Mouse (Mus musculus) brain, embryonic 14.5 days (tissue): ENCODE measurements around the gene Nsl1.

Experiments
- CTCF ChIP-seq: fragments of 200-500 bp; IDR thresholded peaks from 2 replicates; pipeline ENCODE4 v1.5.1; 2012; ENCODE audit warnings: inconsistent platforms, mild to moderate bottlenecking, moderate library complexity, borderline replicate concordance; ENCODE audit not compliant: insufficient read depth, insufficient read length; ENCODE audit errors: extremely low read depth
- POLR2A ChIP-seq: fragments of 200-500 bp; IDR thresholded peaks from 2 replicates; pipeline ENCODE4 v1.6.1; 2012; ENCODE audit warnings: mild to moderate bottlenecking, inconsistent platforms, borderline replicate concordance; ENCODE audit not compliant: poor library complexity, insufficient read depth, insufficient read length, severe bottlenecking; ENCODE audit errors: extremely low read depth

GRCm38 (mm10) chr1:191063700-191064099 lies 888 bp downstream of the Nsl1 start:
- TF ChIP-seq CTCF (no peak), POLR2A (no peak)
